Mouse (Mus musculus) gastrocnemius, adult 2 months (tissue): ENCODE measurements at regions not wholly inside any gene's neighbourhood (a gene's known extent, or its start where the extent isn't known, plus 50 kb on each side); places are given as distances from the start of the nearest gene placed in this dataset.

Source experiments
- DNase-seq: peaks from one replicate; pipeline ENCODE4 v3.0.0; 2022
- H3K27ac ChIP-seq: fragments of 200-600 bp; 2 replicates; pipeline ENCODE4 v1.8.1; 2022; ENCODE audit warnings: mild to moderate bottlenecking
- H3K4me3 ChIP-seq: fragments of 200-600 bp; 2 replicates; pipeline ENCODE4 v1.8.1; 2022; ENCODE audit warnings: mild to moderate bottlenecking, moderate library complexity
- CTCF ChIP-seq: fragments of 200-600 bp; IDR thresholded peaks from 2 replicates; pipeline ENCODE4 v1.8.1; 2022; ENCODE audit warnings: antibody characterized with exemption, mild to moderate bottlenecking, moderate library complexity
- intact Hi-C: fragments of 180-260 bp; cut with DNase I; formaldehyde crosslinking; loops from one replicate; pipeline ENCODE4 v1.15.1; 2025

- TF ChIP-seq CTCF, result no peak
- intact Hi-C loops, result no loop called here
- DNase-seq, result peak; percentile 46
- H3K4me3 ChIP-seq, result peak overlapping the region; percentile 54
- H3K27ac ChIP-seq, result peak overlapping the region; percentile 16; the same call in 1 of the 2 replicates
Measured at GRCm38 (mm10) chr13:45239153-45239552, 150.4 kb upstream of the Mylip start.

GRCm38 (mm10) chr13:45240009-45240653 is 149.4 kb upstream of the Mylip start:
- TF ChIP-seq CTCF, result no peak
- intact Hi-C loops, result no loop called here
- no peak for DNase-seq
- Histone ChIP-seq H3K4me3 (no peak overlapping the region), H3K27ac (no peak overlapping the region)

GRCm38 (mm10) chr13:45242261-45242660 is 147.3 kb upstream of the Mylip start:
- Histone ChIP-seq H3K4me3 (no peak overlapping the region), H3K27ac (no peak overlapping the region)
- DNase-seq, result no peak
- intact Hi-C loops, result no loop called here
- TF ChIP-seq CTCF, result no peak

- H3K27ac ChIP-seq, result no peak overlapping the region
- no peak for TF ChIP-seq CTCF
- no peak for DNase-seq
- no peak overlapping the region for H3K4me3 ChIP-seq
- intact Hi-C loops, result no loop called here
Measured at GRCm38 (mm10) chr13:45242750-45243149, 146.8 kb upstream of the Mylip start.

DNA sequence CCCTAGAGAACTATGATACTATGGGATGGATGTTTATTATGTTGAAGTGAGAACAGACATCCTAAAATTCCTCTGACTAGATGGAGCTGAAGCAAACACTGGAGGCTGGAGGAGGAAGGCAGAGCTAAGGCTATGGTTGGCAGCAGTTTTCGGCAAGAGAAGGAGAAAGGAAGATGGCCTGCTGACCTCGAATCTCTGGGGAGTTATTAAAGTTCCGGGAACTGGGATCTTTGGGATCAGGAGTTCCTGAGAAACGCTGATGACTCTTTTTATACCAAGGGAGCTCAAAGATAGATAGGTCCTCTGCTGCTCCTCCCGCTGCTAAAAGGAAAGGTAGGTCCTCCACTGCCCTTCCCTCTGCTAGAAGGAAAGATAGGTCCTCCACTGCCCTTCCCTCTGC is 143.9 kb upstream of the Mylip start:
- TF ChIP-seq CTCF, result no peak
- intact Hi-C loops, result no loop called here
- Histone ChIP-seq H3K4me3 (no peak overlapping the region), H3K27ac (no peak overlapping the region)
- no peak for DNase-seq

- intact Hi-C loops, result no loop called here
- no peak overlapping the region for H3K27ac ChIP-seq
- no peak overlapping the region for H3K4me3 ChIP-seq
- no peak for DNase-seq
- TF ChIP-seq CTCF, result no peak
Measured at GRCm38 (mm10) chr13:45246341-45246740, 143.2 kb upstream of the Mylip start.

GRCm38 (mm10) chr13:45250028-45250427 is 139.5 kb upstream of the Mylip start:
- TF ChIP-seq CTCF, result no peak
- Histone ChIP-seq H3K4me3 (no peak overlapping the region), H3K27ac (no peak overlapping the region)
- intact Hi-C loops, result no loop called here
- no peak for DNase-seq

DNA sequence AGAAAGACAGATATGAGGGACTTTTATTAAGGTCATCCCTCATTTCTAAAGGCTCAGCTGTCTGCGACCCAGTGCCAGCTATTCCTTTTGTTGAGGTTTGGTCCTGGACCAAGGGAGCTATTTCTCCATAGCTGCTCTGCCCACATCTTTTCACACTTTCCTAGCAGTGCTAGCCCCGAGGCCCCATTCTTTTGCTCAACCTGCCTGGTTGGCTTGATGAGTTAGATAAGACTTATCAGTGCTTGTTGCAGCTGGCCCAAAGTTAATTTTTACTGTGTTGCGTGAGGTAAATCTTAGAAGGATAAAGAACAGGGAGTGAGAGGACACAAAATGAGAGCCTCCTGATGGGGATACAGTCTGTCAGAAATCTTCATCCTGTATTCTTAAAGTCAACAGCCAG is 138.5 kb upstream of the Mylip start:
- intact Hi-C loops, result no loop called here
- no peak for TF ChIP-seq CTCF
- H3K27ac ChIP-seq, result no peak overlapping the region

GRCm38 (mm10) chr13:45252126-45252525 is 137.4 kb upstream of the Mylip start:
- intact Hi-C loops, result no loop called here
- no peak for DNase-seq
- no peak overlapping the region for H3K4me3 ChIP-seq
- no peak for TF ChIP-seq CTCF
- H3K27ac ChIP-seq, result no peak overlapping the region

More for the DNA sequence above, 138.5 kb upstream of the Mylip start:
- DNase-seq, result no peak
- no peak overlapping the region for H3K4me3 ChIP-seq

- no peak for TF ChIP-seq CTCF
- no peak for DNase-seq
- H3K4me3 ChIP-seq, result no peak overlapping the region
- H3K27ac ChIP-seq, result no peak overlapping the region
- intact Hi-C loops, result no loop called here
Measured at GRCm38 (mm10) chr13:45253221-45253620, 136.3 kb upstream of the Mylip start.

DNA sequence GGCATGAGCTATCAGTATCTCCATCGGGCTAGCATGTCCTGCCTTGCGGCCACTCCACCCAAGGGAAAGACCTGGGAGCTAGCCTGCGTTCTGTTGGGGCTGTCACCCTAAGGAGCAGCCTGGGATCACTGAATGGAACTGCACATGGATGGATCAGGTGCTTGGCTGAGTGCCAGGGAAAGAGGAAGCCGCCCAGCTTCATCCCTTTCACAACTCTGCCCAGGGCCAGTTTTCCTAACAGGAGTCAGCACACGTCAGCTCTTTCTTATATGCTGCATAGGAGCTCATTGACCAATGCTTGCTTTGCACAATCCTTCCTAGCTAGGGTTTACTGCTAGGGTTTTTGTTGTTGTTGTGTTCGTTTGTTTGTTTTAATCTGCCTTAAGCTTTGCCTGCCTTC is 134.3 kb upstream of the Mylip start:
- TF ChIP-seq CTCF, result no peak
- no peak overlapping the region for H3K4me3 ChIP-seq
- intact Hi-C loops, result no loop called here
- no peak for DNase-seq
- no peak overlapping the region for H3K27ac ChIP-seq

DNA sequence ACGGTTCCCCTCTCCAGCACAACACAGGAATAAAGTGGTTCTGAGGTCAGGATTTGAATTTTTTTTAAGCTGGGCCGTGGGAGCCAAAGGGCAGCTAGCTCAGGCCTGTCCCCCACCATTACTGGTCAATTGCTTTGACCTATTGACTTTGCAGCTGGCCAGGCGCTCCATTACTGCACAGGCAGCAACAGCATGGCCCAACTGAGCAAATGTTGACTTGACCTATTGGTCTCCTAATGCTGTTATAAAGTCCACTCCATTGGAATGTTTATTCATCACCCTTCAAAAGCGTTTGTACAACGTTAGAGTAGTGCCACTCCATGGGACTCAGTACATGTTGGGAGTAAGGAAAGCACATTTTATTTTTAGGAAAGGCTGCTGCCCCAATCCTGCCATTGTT is 127.5 kb upstream of the Mylip start:
- TF ChIP-seq CTCF, result no peak
- no peak for DNase-seq
- no peak overlapping the region for H3K27ac ChIP-seq
- intact Hi-C loops, result no loop called here
- H3K4me3 ChIP-seq, result no peak overlapping the region

DNA sequence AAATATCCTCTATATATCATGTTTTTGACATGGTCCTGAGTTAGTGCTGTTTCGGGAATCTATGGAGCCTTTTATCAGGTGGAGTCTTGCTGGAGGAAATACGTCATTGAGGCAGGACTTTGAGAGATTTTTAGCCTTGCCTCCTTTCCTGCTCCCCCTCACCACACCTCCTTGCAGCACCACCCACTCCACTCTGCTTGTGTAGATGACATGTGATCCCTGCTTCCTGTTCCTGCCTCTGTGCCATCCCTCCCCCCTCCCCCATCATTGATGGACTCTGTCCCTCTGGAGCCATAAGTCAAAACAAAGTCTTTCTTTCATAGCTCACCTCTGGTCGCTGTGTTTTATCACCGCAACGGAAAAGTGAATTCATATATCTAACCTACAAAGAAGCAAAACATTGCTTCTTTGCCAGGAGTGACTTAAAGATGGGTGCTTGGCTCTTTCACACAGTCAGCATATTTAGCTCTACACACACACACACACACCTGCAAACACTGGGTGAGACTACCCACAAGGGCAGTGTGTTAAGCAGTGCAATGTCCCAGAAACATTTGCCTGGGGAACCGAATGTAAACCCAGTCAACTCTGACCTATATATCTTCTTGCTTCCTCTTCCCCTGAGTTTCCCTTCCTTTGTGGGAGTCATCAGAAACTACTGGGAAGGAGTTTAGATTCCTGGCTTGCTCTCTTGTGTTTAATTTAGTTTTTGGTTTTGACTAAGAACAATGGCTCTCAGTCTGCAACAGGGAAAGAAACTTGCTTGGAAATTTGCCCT is 123.1 kb upstream of the Mylip start:
- no peak for TF ChIP-seq CTCF
- no peak for DNase-seq
- intact Hi-C loops, result no loop called here
- Histone ChIP-seq H3K4me3 (no peak overlapping the region), H3K27ac (no peak overlapping the region; the same call in 1 of the 2 replicates)

DNA sequence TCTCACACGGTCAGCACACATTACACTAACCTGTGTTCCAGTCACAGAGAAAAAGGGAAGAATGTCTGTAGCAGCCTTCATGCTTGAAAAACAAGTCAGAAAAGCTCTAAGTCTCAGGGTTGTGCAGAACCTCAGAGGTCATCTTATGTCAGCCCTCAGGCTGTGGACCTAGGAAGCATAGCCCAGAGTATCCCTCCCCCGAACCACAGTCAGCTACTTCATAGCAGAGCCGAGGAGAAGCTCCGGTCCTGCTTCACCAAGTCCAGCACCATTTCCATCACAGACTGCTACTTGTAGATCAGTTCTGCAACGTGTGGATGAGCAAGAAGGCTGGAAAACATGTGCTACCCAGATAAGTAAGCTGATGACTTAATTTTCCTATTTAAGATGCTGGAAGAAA is 122.1 kb upstream of the Mylip start:
- H3K4me3 ChIP-seq, result no peak overlapping the region
- no peak overlapping the region for H3K27ac ChIP-seq
- intact Hi-C loops, result no loop called here
- DNase-seq, result no peak
- TF ChIP-seq CTCF, result no peak
